Mouse (Mus musculus): Measurements from ENCODE around the gene Syne3.

DNA sequence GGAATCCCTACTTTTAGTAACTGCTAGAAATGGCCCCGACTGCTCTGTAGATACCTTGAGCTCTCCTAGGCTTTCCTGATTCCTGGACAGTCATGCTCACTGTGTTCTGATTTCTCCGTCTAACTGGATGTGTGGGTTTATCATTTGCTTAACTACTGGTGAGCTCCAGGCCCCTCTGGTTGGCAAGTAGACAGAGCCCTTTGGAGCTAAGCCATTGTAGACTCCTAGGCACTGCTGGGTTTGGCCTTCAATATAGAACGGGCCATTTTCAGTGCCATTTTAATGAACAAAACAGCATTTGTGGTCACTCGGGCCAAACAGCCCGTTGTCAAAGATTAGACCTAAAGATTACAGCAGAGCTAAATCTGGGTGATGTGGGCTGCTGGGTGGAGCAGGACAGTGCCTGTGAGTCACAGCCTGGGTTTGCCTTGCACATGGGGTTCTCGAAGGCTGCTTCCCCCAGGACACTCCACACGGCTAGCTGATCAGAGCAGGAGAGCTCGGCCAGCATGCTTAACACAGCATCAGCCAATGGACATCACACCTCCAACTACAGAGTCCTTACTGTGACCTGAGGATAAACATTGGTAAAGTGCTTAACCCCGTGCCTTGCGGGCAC lies 17.4 kb downstream of the Syne3 start:
- no peak for TF ChIP-seq MAX (IDR thresholded peaks at IDR 0.05; ENCODE audit: low read length)
- TF ChIP-seq POLR2A (IDR thresholded peaks at IDR 0.05; ENCODE audit: control insufficient read depth in 1 of 2, insufficient read depth in 1 of 2, low read depth in 1 of 2, low read length in 2 of 2, poor library complexity in 1 of 2) = no peak
- TF ChIP-seq USF1 (IDR thresholded peaks at IDR 0.05; ENCODE audit: low read depth, low read length) = no peak
- TF ChIP-seq CTCF (IDR thresholded peaks at IDR 0.05 in 2 of 3, conservative IDR thresholded peaks at IDR 0.05 in 1 of 3; ENCODE audit: control insufficient read depth in 1 of 3, insufficient read depth in 1 of 3, low read depth in 2 of 3, low read length in 3 of 3, poor library complexity in 1 of 3, severe bottlenecking in 1 of 3) = no peak
- 0 out of 2 replicates have a peak, but pooled peaks have one; percentile 35 for TF ChIP-seq GATA1 (IDR thresholded peaks at IDR 0.05; ENCODE audit: low read depth, low read length)
- TF ChIP-seq POLR2AphosphoS5 (IDR thresholded peaks at IDR 0.05; ENCODE audit: borderline replicate concordance, low read depth, low read length) = no peak
- no peak for TF ChIP-seq NRF1 (IDR thresholded peaks at IDR 0.05; ENCODE audit: insufficient read depth, low read depth, low read length, poor library complexity, severe bottlenecking)
- TF ChIP-seq MYC (IDR thresholded peaks at IDR 0.05; ENCODE audit: low read depth, low read length) = no peak
- no peak for TF ChIP-seq SMC3 (IDR thresholded peaks at IDR 0.05; ENCODE audit: low read depth, low read length)
